Mouse (Mus musculus) G1E-ER4 (cell line): ENCODE results near the gene Olfr988. TPM values are rescaled to one million over a fixed set of nuclear protein-coding genes. Genes with fewer than 3 reads are reported as not detected.
"Not testable (repeated sequence)": the region's sequence is repeated elsewhere in the genome, so short reads cannot be mapped to it uniquely, and the experiment has no call there.

Experiments
- GATA1 ChIP-seq: IDR thresholded peaks from one replicate; pipeline ENCODE4 v1.8.0; 2012; ENCODE audit warnings: low read length, inconsistent platforms
- polyA plus RNA-seq: library from polyadenylated mRNA; stranded (reverse); fragments of >175 nt; gene quantifications from 2 replicates; pipeline ENCODE4 v1.2.3, GENCODE M21; 2012

The Olfr988 gene
- not detected in 2 replicates for polyA plus RNA-seq

DNA sequence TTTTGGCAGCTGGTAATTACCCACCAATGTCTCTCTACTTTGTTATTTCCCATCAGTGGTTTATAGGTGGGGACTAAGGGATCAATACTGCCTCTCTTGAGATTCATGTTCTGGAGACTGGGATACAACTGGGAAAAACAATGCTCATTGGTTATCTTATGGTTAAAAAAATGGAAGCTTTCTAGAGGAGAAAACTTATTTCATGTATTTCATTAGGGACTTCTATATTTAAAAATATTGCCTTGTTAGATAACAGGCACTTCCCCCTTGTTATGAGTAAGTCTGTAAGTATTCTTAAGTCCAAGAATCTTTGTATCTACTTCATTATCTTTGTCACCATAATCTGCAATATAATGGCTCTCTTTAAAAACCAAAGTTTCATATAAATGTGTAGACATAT, at the start of gene Olfr988:
Gene Olfr988, minus strand, starts transcription at position 101 of the 400 bp plus-strand sequence.
- not testable (repeated sequence) for TF ChIP-seq GATA1

DNA sequence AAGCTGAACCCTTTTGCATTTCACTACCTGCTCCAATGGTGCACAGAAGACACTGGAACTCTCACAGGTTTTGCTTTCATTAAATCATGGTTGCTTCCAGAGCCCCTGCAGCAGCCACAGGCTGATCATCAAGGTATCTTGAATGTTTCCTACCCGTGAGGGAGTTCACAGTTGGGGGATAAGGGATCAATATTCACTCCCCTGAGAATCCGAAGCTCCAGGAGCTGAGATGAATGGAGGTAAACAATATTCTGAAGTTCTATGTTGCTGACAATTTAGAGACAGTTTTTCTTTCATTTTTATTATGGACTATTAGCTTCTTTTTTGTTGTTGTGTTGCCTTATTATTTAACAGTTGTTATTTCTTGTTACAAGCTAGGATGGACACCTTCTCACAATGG, 46.3 kb upstream of the Olfr988 start, which contains the start of gene Olfr992:
Gene Olfr992, minus strand, starts transcription at position 101 of the 400 bp plus-strand sequence.
- TF ChIP-seq GATA1 = no peak

DNA sequence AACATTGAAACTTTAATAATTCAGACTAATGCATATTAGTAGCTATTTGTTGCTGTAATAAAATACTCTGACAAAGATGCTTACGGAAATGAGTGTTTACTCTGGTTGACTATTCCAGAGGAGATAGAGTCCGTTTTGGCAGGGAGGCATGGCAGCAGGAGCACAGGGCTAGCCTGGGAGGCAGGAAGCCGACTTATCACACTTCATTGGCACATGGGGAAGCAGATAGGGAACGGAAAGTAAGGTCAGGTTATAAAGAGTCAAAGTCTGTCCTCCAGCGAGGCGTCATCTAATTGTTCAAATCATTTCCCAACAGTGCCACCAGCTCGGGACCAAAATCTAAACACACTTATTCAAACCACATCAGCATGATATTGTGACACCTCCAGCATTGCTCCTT, 23.1 kb downstream of the Olfr988 start:
- no peak for TF ChIP-seq GATA1

DNA sequence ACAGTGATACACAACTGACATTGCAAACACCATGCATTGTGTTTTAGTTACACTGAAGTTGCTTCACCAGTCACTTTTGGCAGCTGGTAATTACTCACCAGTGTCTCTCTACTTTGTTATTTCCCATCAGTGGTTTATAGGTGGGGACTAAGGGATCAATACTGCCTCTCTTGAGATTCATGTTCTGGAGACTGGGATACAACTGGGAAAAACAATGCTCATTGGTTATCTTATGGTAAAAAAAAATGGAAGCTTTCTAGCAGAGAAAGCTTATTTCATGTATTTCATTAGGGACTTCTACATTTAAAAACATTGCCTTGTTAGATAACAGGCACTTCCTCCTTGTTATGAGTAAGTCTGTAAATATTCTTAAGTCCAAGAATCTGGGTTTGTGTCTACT, 23.8 kb downstream of the Olfr988 start, which contains the start of gene Olfr987:
Gene Olfr987, minus strand, starts transcription at position 101 of the 400 bp plus-strand sequence.
- TF ChIP-seq GATA1 = not testable (repeated sequence)

DNA sequence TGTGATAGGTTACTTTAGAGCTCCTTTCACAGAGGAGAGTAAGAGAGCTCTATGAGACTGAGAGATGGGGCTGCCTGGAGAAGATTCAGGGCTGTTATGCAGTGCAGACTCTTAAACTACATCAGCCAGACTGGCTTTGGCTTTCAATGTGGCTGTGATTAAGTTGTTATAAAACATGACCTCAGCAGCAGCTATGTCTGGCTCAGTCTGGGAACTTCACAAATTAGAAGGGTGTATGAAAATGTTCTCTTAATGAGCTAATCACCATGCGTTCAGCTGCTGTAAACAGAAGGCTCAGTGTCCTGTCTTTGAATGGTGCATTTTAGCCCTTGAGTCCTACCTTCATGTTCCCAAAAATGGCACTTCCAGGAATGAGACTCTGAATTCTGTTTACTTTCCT, 43.9 kb downstream of the Olfr988 start:
- TF ChIP-seq GATA1 = no peak

Other genes starting within 250 kb of the Olfr988 start
- not detected in 2 replicates for gene Aplnr, start 227.0 kb downstream of the Olfr988 start, polyA plus RNA-seq
- gene Lrrc55, start 166.0 kb downstream of the Olfr988 start, polyA plus RNA-seq = not detected in 2 replicates
- gene Olfr987, start 23.9 kb downstream of the Olfr988 start, polyA plus RNA-seq = not detected in 2 replicates
- gene Olfr992, start 46.2 kb upstream of the Olfr988 start, polyA plus RNA-seq = not detected in 2 replicates
- gene Olfr993, start 51.6 kb upstream of the Olfr988 start, polyA plus RNA-seq = not detected in 2 replicates
- not detected in 2 replicates for gene Olfr994, start 73.2 kb upstream of the Olfr988 start, polyA plus RNA-seq
- not detected in 2 replicates for gene Olfr995, start 80.4 kb upstream of the Olfr988 start, polyA plus RNA-seq
- not detected in 2 replicates for gene 4833423E24Rik, start 155.8 kb upstream of the Olfr988 start, polyA plus RNA-seq
- gene Olfr996, start 216.0 kb upstream of the Olfr988 start, polyA plus RNA-seq = not detected in 2 replicates
- gene Olfr998, start 225.7 kb upstream of the Olfr988 start, polyA plus RNA-seq = not detected in 2 replicates
- not detected in 2 replicates for gene Olfr1000, start 248.7 kb upstream of the Olfr988 start, polyA plus RNA-seq